Mouse (Mus musculus) spleen, adult 2 months (tissue): ENCODE results near the gene Man2a1. TPM values are rescaled to one million over a fixed set of nuclear protein-coding genes. Genes with fewer than 3 reads are reported as not detected.
A peak's percentile ranks its signal among the peaks of the same experiment; 100 is the strongest.

Experiments
- DNase-seq, 2 experiments: peaks; one replicate each; pipeline versions ENCODE4 v3.0.0 to v3.0.0-alpha.2; 2012 to 2021; ENCODE audit warnings: low spot score in 2 of 2, low read depth in 1 of 2
- H3K27ac ChIP-seq: fragments of 200-500 bp; 2 replicates; pipeline ENCODE4 v1.5.1; 2012; ENCODE audit warnings: low read length, inconsistent platforms; ENCODE audit not compliant: insufficient read depth
- H3K27me3 ChIP-seq: fragments of 200-500 bp; 2 replicates; pipeline ENCODE4 v1.6.1; 2012; ENCODE audit warnings: mild to moderate bottlenecking, moderate library complexity, low read length, inconsistent platforms; ENCODE audit not compliant: control insufficient read depth, insufficient read depth
- H3K36me3 ChIP-seq: fragments of 200-500 bp; 2 replicates; pipeline ENCODE4 v1.6.1; 2012; ENCODE audit warnings: mild to moderate bottlenecking, low read length, inconsistent platforms; ENCODE audit not compliant: control insufficient read depth, insufficient read depth
- H3K4me1 ChIP-seq: fragments of 200-500 bp; 2 replicates; pipeline ENCODE4 v1.6.1; 2011; ENCODE audit warnings: inconsistent platforms; ENCODE audit not compliant: control insufficient read depth, insufficient read depth, insufficient read length
- H3K4me3 ChIP-seq: fragments of 200-500 bp; 2 replicates; pipeline ENCODE4 v1.5.1; 2011; ENCODE audit warnings: mild to moderate bottlenecking, inconsistent platforms; ENCODE audit not compliant: insufficient read depth, insufficient read length; ENCODE audit errors: extremely low read depth
- CTCF ChIP-seq: fragments of 200-500 bp; IDR thresholded peaks from 2 replicates; pipeline ENCODE4 v1.5.1; 2011; ENCODE audit warnings: mild to moderate bottlenecking, inconsistent platforms; ENCODE audit not compliant: insufficient read depth, insufficient read length, insufficient replicate concordance; ENCODE audit errors: extremely low read depth
- POLR2A ChIP-seq: fragments of 200-500 bp; IDR thresholded peaks from 2 replicates; pipeline ENCODE4 v1.6.1; 2011; ENCODE audit warnings: low read depth, low read length, inconsistent platforms
- WGBS: fragments of 180-500 bp; shearing (Covaris S2); methylation state at CpG from one replicate; pipeline ENCODE4 v1.1.7; 2018; 5-methylcytosine and 5-hydroxymethylcytosine counted together
- polyA plus RNA-seq: library from polyadenylated mRNA; depleted of rRNA; stranded (reverse); fragments of >200 nt; gene quantifications from 2 replicates; pipeline ENCODE4 v1.2.3, GENCODE M21; 2012

The Man2a1 gene
- polyA plus RNA-seq, 1 experiment: 10.6 TPM

DNA sequence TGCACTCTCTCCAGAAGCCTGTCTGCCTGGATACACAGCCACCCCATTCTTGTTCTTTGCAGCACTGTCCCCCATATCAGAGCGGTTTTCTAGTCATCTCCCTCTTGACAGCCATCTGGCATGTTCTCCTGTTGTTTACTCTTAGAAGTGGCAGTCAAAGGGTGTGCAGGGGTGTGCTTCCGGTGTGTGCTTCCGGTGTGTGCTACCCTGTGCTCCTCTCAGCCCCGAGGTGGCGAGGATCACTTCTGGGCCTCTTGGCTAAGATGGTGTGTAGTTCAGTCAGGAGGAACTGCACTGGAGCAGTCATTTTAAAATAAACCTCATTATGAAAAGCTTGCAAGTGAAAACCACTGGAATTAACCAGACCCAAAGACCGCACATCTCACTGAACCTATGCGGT lies 125.5 kb downstream of the Man2a1 start:
- no peak overlapping the region for H3K4me3 ChIP-seq
- WGBS: 68% methylated on average over 7 of the region's 7 CpGs
- H3K4me1 ChIP-seq: peaks cover 9% of the 10 kb centered on the region; the same call in 1 of the 2 replicates
- peaks cover 7% of the 10 kb centered on the region for H3K36me3 ChIP-seq
- no peaks in the 10 kb centered on the region for H3K27me3 ChIP-seq
- TF ChIP-seq CTCF (no peak), POLR2A (no peak)
- H3K27ac ChIP-seq: 0 out of 2 replicates have a peak overlapping the region, but pooled peaks have one; percentile 45
- DNase-seq: peak; percentile 18 to 19

DNA sequence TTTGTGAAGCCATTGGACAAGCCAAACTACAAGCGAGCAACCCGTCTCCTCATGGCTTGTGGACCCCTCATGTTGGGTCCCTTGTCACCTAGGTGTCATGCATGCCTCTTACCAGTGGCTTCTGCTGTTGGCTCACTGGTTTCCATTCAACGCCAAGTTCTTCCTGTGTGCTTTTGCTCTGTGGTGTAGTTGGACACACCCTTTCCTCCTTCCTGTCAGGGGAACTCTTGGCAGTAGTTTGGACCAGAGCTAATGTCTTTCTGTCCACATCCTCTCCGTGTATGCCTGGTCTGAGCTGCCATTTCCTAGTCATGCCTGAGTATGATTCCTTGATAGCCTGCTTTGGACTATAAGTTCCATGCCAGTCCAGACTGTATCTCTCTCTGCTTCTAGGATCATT lies 135.0 kb downstream of the Man2a1 start:
- H3K36me3 ChIP-seq: peaks cover 18% of the 10 kb centered on the region
- H3K4me3 ChIP-seq: no peak overlapping the region
- H3K27me3 ChIP-seq: no peaks in the 10 kb centered on the region
- no peak for TF ChIP-seq POLR2A
- TF ChIP-seq CTCF: no peak
- no peak for DNase-seq
- H3K4me1 ChIP-seq: no peaks in the 10 kb centered on the region; the same call in 1 of the 2 replicates
- H3K27ac ChIP-seq: no peak overlapping the region
- WGBS: 56% methylated on average over 4 of the region's 4 CpGs

DNA sequence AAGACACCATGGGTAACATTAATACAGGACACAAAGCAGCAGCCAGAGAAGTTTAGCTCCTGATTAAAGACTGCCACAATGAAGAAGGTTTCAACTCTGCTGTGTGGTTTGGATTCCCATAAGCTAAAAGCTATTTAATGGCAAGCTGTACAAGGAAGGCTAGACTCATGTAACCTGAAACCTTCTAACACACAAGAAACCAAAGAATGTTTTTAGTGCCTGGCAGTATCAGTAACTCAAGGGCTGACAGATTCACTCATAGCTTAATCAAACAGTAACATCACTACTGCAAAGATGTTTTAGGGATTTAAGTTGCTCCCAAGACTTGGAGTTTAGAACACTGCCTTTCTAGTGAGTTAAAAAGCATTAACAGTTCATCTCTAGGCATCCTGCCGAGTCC lies 137.4 kb downstream of the Man2a1 start:
- H3K4me1 ChIP-seq: no peaks in the 10 kb centered on the region; the same call in 1 of the 2 replicates
- no peak for TF ChIP-seq CTCF
- TF ChIP-seq POLR2A: no peak
- DNase-seq: no peak
- no peak overlapping the region for H3K4me3 ChIP-seq
- no peaks in the 10 kb centered on the region for H3K27me3 ChIP-seq
- no peak overlapping the region for H3K27ac ChIP-seq
- WGBS: 98% methylated on average over 1 of the region's 1 CpGs
- H3K36me3 ChIP-seq: peaks cover 32% of the 10 kb centered on the region

DNA sequence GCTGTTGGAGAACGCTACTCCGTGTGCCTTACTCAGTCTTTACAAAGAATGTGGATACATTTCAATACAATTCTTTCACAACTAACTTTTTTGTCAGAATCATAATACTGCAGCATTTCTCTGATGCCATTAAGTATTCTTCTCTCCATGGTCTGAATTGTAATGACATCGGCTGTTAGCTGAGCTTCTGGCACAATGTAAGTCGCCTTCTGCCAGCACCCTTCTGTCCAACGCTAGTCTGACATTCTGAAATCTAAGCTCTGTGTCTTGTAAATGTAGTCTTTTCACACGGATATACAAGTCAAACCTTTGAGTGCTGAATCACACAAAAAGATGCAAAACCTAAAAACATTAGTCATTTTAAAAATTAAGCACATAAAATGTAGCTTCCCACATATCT lies 138.6 kb downstream of the Man2a1 start:
- WGBS: 94% methylated on average over 6 of the region's 6 CpGs
- peaks cover 32% of the 10 kb centered on the region for H3K36me3 ChIP-seq
- H3K4me3 ChIP-seq: no peak overlapping the region
- DNase-seq: no peak
- H3K4me1 ChIP-seq: no peaks in the 10 kb centered on the region; the same call in 1 of the 2 replicates
- no peak overlapping the region for H3K27ac ChIP-seq
- TF ChIP-seq CTCF (no peak), POLR2A (no peak)
- no peaks in the 10 kb centered on the region for H3K27me3 ChIP-seq

DNA sequence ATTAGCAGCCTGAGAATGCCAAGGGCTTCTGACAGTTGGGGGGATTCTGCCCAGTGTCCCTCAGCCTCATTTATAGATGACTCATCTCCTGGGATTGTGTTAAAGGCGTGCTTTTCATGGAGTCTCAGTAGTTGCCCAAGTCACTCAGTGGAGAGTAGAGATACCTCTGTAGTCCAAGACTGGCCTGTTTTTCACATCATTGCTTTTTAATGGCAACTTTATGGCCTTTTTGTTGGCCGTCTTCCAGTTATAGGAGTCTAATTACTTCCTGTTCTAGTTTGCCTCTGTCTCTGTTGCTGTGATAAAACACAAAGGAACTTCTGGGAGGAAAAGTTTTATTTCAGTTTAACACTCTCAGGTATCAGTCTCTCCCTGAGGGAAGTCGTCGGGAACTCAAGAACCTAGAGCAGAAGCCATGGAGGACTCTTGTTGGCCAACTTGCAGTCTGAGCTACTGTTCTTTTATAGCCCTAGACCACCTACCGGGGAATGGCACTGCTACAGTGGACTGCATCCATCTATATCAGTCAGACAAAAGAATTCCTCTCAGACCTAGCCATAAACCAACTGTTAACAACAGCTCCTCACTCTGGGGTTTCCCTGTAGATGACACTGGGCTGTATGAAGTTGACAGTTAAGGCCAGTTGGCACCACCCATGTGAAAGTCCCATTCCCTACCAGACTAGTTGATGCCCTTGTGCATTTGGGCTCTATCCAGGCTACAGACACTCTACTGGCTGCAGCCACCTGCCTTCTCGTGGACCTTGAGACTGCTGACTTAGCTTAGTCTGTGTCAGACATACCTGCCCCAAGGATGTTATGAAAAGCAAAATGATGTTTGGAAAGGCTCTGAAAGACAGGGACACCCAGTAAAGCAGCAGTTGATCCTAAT lies 142.4 kb downstream of the Man2a1 start:
- Histone ChIP-seq H3K27me3 (no peaks in the 10 kb centered on the region), H3K4me3 (no peak overlapping the region), H3K36me3 (peaks cover 41% of the 10 kb centered on the region), H3K27ac (no peak overlapping the region), H3K4me1 (no peaks in the 10 kb centered on the region)
- no peak for TF ChIP-seq CTCF
- no peak for TF ChIP-seq POLR2A
- WGBS: 92% methylated on average over 6 of the region's 6 CpGs
- DNase-seq: no peak

DNA sequence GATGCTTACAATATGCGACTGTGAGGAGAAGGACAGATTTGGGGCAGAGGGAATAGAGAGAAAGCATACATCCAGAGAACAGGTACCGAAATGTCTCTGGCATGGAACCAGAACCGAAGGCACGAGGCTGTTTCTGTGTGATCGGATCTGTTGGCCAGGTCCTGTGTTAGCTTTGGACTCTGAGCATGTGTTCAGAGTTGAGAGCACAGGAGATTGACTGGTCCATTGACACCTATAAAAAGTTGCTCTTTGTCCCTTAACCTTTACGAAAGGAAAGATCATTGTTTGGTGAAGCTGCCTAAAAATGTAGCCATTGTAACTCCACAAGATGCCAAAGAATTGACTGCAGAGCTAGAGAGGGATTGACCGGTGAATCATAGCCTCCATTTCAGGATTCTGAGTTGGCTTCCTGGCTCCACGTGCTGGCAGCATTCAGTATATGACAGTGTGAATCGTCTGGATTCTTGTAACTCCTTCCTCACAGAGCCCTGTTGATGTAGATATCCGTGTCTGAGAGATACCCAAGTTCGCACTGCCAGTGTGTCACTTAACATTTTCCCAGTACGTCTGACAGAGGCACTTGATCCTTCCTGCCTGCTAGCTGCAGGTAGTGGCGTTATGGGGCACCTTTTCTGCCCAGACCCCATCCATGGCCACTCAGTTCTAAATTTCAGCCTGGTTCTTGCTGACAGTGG lies 143.2 kb downstream of the Man2a1 start:
- TF ChIP-seq POLR2A (no peak), CTCF (no peak)
- 95% methylated on average over 13 of the region's 13 CpGs for WGBS
- H3K36me3 ChIP-seq: peaks cover 41% of the 10 kb centered on the region

More for the DNA sequence above, 143.2 kb downstream of the Man2a1 start:
- Histone ChIP-seq H3K4me1 (no peaks in the 10 kb centered on the region), H3K4me3 (no peak overlapping the region), H3K27me3 (no peaks in the 10 kb centered on the region), H3K27ac (no peak overlapping the region)
- no peak for DNase-seq
